Mouse (Mus musculus) CD4-positive naive resting alpha-beta T cell, adult 76 days (primary cell): ENCODE results near the gene Upf3a. TPM values are rescaled to one million over a fixed set of nuclear protein-coding genes. Genes with fewer than 3 reads are reported as not detected.

Source experiments
- total RNA-seq: library from RNA; stranded (reverse); gene quantifications from one replicate; pipeline ENCODE4 v1.2.4, GENCODE M21; 2023

The Upf3a gene
- total RNA-seq = 32.2 TPM

DNA sequence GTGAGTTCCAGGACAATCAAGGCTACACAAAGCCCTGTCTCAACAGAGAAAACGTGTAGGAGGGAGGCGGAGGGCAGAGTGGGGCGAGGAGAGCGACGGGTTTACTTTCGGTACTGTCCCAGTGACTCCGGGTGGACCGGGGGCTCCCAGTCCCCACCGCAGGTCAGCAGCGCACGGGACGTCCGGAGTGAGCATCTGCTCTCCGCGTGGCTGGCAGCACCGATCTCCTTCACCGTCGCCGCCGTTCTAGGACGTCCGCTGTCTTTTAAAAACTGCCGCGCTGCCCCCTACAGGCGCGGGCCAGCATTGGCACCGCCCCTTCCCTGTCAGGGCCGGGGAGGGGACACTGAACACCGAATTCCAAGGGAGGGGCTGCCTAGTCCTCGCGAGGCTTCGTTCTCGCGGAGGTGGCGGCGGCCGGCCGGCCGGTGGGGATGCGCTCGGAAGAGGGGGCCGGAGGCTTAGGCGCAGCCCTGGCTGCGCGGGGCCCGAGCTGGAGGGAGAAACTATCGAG lies at the start of gene Upf3a:
Upf3a (plus strand) TSS at position 366 of the 514 bp plus-strand sequence.

GRCm38 (mm10) chr8:13756982-13757804 lies 28.2 kb upstream of the Upf3a start, which contains the start of gene Cdc16:
TSS of gene Cdc16 (plus strand) at chr8:13757676.

DNA sequence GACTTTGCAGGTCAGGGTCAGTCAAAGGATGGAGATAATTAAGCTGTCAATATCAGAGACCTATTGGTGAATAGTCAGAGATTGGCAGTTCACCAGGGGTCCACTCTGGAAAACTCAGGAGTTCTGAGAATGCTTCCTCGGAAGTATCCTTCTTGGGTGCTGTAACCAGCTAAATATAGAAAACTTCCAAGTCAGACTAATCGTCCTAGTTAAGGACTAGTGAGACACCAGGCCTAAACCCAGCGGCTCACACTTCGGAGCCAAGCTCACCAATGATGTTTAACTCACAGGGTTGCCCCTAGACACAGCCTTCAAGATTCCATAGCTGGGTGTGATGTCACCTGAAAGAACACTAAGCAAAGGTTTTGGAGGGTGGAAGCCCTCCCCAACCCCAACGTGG lies 52.9 kb downstream of the Upf3a start, which contains the start of gene AF366264:
AF366264 (minus strand) TSS at position 101 of the 400 bp plus-strand sequence.

Other genes with a start within 250 kb of the Upf3a start
- 7.2 TPM for gene 1700029H14Rik, start 223.2 kb upstream of the Upf3a start, total RNA-seq
- gene Rasa3, start 108.0 kb upstream of the Upf3a start, total RNA-seq = 323 TPM
- gene Cfap97d2, start 79.7 kb upstream of the Upf3a start, total RNA-seq = not detected
- gene Cdc16, start 27.9 kb upstream of the Upf3a start, total RNA-seq = 31.5 TPM
- gene AF366264, start 52.8 kb downstream of the Upf3a start, total RNA-seq = not detected
- gene Champ1, start 84.0 kb downstream of the Upf3a start, total RNA-seq = 25.4 TPM
- gene Coprs, start 104.7 kb downstream of the Upf3a start, total RNA-seq = 2.4 TPM